Mouse (Mus musculus) stomach, postnatal 0 days (tissue): ENCODE measurements around the gene Bax.

Source experiments
- CTCF ChIP-seq: IDR thresholded peaks from 2 replicates; pipeline ENCODE4 v1.5.1; 2016; ENCODE audit warnings: antibody characterized with exemption, low read depth, mild to moderate bottlenecking, moderate library complexity
- EP300 ChIP-seq: optimal IDR thresholded peaks from 2 replicates; pipeline ENCODE3; 2016; ENCODE audit warnings: antibody characterized with exemption

DNA sequence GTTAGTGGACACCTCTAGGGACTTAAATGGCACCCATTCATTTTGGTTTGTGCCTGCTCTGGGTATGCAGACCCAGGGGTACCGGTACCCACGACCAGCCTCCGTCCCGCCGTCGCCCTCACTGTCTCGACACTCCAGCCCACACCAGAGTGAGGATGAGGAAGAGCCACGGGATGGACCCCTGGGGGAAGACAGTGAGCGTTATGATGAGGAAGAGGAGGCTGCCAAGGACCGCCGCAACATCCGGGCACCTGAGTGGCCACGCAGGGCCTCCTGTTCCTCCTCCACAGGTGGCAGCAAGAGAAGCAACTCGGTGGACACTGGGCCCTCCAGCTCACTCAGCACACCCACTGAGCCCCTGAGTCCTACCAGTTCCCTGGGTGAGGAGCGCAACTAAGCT, 11.7 kb downstream of the Bax start:
- no peak for TF ChIP-seq CTCF
- TF ChIP-seq EP300, result no peak
